Mouse (Mus musculus) layer of hippocampus, postnatal 25 days (tissue): ENCODE data around the gene Slc39a11. TPM values are rescaled to one million over a fixed set of nuclear protein-coding genes. Genes with fewer than 3 reads are reported as not detected.
A peak's percentile ranks its signal among the peaks of the same experiment; 100 is the strongest.

ENCODE experiments used
- DNase-seq, 2 experiments: peaks; one replicate each; pipeline ENCODE4 v3.0.0; 2022; ENCODE audit warnings: mixed read lengths in 2 of 2, low spot score in 1 of 2; ENCODE audit errors: extremely low spot score in 1 of 2
- total RNA-seq, 2 experiments: library from RNA; stranded (reverse); gene quantifications; 2 replicates each; pipeline ENCODE4 v1.2.3; 2021

Slc39a11 gene
- total RNA-seq, 2 experiments from 2014 or later: 23.0 to 23.3 TPM

- DNase-seq: no peak
Measured at GRCm38 (mm10) chr11:113425882-113426281, 224.0 kb downstream of the Slc39a11 start.

- DNase-seq: no peak
Measured at GRCm38 (mm10) chr11:113425454-113425853, 224.4 kb downstream of the Slc39a11 start.

GRCm38 (mm10) chr11:113424765-113425164 is 225.1 kb downstream of the Slc39a11 start:
- DNase-seq: no peak

GRCm38 (mm10) chr11:113422598-113422997 is 227.3 kb downstream of the Slc39a11 start:
- DNase-seq: no peak

GRCm38 (mm10) chr11:113418921-113419655 is 230.8 kb downstream of the Slc39a11 start:
- DNase-seq: no peak

- DNase-seq: no peak
Measured at GRCm38 (mm10) chr11:113417948-113418347, 231.9 kb downstream of the Slc39a11 start.

- DNase-seq: no peak
Measured at GRCm38 (mm10) chr11:113412545-113412944, 237.3 kb downstream of the Slc39a11 start.

GRCm38 (mm10) chr11:113411798-113412197 is 238.1 kb downstream of the Slc39a11 start:
- no peak for DNase-seq

- no peak for DNase-seq
Measured at GRCm38 (mm10) chr11:113409121-113409520, 240.8 kb downstream of the Slc39a11 start.

- no peak for DNase-seq
Measured at GRCm38 (mm10) chr11:113407474-113407873, 242.4 kb downstream of the Slc39a11 start.

GRCm38 (mm10) chr11:113400868-113401267 is 249.0 kb downstream of the Slc39a11 start:
- DNase-seq: no peak

GRCm38 (mm10) chr11:113399601-113400000 is 250.3 kb downstream of the Slc39a11 start:
- no peak for DNase-seq

- no peak for DNase-seq
Measured at GRCm38 (mm10) chr11:113397394-113397793, 252.5 kb downstream of the Slc39a11 start.

GRCm38 (mm10) chr11:113393366-113394150 is 256.3 kb downstream of the Slc39a11 start:
- DNase-seq: no peak

- DNase-seq: no peak
Measured at GRCm38 (mm10) chr11:113391664-113392063, 258.2 kb downstream of the Slc39a11 start.

- no peak for DNase-seq
Measured at GRCm38 (mm10) chr11:113389637-113390036, 260.2 kb downstream of the Slc39a11 start.

GRCm38 (mm10) chr11:113382674-113383571 is 267.0 kb downstream of the Slc39a11 start:
- no peak for DNase-seq

GRCm38 (mm10) chr11:113381550-113381949 is 268.3 kb downstream of the Slc39a11 start:
- DNase-seq: no peak

- no peak for DNase-seq
Measured at GRCm38 (mm10) chr11:113378867-113379266, 271.0 kb downstream of the Slc39a11 start.

GRCm38 (mm10) chr11:113376066-113376465 is 273.8 kb downstream of the Slc39a11 start:
- DNase-seq: peak in 1 of 2 experiments; percentile 23

- no peak for DNase-seq
Measured at GRCm38 (mm10) chr11:113373926-113374325, 276.0 kb downstream of the Slc39a11 start.
